Mouse (Mus musculus) spleen, postnatal 36 days (tissue): ENCODE results near the gene Eif4e.

ENCODE experiments used
- DNase-seq, 2 experiments: peaks; one replicate each; pipeline ENCODE4 v3.0.0; 2022; ENCODE audit warnings: low spot score in 2 of 2, mixed read lengths in 1 of 2

Gene Eif4e

GRCm38 (mm10) chr3:138586213-138586612, 60.2 kb downstream of the Eif4e start:
- DNase-seq: no peak

- DNase-seq: no peak
Measured at GRCm38 (mm10) chr3:138587137-138587536, 61.2 kb downstream of the Eif4e start.

GRCm38 (mm10) chr3:138588001-138588400, 62.0 kb downstream of the Eif4e start:
- no peak for DNase-seq

GRCm38 (mm10) chr3:138591002-138591401, 65.0 kb downstream of the Eif4e start:
- no peak for DNase-seq

- DNase-seq: no peak
Measured at GRCm38 (mm10) chr3:138591806-138592365, 65.9 kb downstream of the Eif4e start.

- no peak for DNase-seq
Measured at GRCm38 (mm10) chr3:138593131-138593530, 67.2 kb downstream of the Eif4e start.

GRCm38 (mm10) chr3:138593911-138594310, 67.9 kb downstream of the Eif4e start:
- no peak for DNase-seq

GRCm38 (mm10) chr3:138601076-138601475, 75.1 kb downstream of the Eif4e start:
- DNase-seq: no peak

GRCm38 (mm10) chr3:138605132-138605531, 79.2 kb downstream of the Eif4e start:
- no peak for DNase-seq

- no peak for DNase-seq
Measured at GRCm38 (mm10) chr3:138608665-138609064, 82.7 kb downstream of the Eif4e start.
